Mouse (Mus musculus) frontal cortex, postnatal 25 days (tissue): ENCODE data around the gene Cmtm5.
"Not testable (repeated sequence)": the region's sequence is repeated elsewhere in the genome, so short reads cannot be mapped to it uniquely, and the experiment has no call there.

Experiments used
- DNase-seq, 2 experiments: peaks; one replicate each; pipeline ENCODE4 v3.0.0; 2022; ENCODE audit warnings: low spot score in 2 of 2

The Cmtm5 gene

DNA sequence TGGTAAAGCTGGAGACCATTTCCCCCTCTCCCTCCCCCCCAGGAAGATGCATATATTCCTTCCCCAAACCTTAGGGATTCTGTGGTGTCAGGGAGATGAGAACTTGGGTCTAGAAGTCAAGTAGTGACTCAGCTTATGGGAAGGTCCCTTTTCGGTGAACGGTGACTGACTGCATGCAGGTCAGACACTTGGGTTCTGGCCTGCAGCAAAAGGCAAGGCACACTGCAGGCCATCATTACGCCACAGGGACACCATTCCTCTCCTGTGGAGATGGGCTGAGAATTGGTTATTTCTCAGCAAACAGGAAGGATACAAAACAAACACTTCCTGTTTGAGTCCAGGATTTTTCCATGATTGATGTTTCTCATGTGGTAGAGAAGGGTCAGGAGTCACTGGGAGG lies 23.1 kb downstream of the Cmtm5 start:
- no peak for DNase-seq

DNA sequence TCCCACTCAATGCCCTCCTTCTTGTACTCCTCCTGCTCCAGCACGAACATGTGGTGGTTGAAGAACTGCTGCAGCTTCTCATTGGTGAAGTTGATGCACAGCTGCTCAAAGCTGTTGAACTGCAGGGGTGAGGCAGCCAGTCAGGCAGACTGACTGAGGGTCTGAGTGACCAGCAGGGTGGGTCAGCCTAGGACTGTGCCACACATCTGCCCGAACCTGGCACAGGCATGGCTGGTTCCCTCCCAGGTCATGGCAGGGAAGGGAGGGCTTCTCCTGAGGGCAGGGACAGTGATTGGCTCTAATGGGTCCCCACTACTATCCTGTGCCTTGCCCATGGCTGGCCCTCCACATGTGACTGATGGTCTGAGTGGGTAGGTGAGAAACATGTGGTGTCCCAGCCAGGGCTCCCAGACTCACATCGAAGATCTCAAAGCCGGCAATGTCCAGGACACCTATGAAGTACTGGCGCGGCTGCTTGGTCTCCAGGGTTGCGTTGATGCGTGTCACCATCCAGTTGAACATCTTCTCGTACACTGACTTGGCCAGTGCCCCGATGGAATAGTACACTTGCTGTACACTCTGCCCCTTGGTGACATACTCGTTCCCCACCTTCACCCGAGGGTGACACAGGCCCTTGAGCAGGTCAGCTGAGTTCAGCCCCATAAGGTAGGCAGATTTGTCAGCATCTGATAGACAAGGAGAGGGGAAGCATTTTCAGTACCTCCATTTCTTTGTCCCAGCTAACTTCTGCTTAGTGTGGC lies 24.0 kb downstream of the Cmtm5 start:
- DNase-seq = not testable (repeated sequence)

DNA sequence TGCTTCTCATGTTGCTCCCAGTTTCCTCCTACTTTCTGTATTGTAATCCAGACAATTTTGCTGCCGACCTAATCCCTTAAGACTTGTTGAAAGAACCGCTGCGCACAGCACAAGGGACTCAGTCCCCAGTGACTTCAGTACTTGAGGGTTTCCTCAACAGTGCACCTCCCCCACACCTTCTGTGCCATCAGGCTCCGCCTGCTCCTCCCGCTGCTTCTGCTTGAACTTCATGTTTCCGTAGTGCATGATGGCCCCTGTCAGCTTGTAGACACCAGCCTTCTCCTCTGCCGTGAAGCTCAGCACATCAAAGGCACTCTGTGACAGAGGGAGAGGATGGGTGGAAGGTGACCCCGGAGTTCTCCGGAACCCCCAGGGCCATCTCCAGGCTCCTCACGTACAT lies 24.7 kb downstream of the Cmtm5 start:
- no peak for DNase-seq

DNA sequence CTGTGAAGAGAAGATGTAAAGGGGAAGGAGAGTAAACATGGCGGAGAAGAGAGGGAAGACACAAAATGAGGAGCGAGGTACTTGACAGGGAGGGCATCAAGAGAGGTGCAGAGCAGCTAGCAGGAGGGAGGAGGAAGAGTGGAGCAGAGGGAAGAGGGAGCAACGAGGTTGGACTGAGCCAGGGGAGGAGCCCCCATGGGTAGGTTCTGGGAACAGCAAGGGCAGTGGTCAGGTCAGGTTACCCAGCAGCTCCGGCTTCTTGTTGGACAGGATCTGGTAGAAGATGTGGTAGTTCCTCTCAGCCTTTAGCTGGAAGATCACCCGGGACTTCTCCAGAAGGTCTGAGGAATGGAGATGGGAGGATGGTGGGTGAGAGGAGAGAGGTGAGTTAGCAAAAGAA lies 25.4 kb downstream of the Cmtm5 start:
- no peak for DNase-seq

DNA sequence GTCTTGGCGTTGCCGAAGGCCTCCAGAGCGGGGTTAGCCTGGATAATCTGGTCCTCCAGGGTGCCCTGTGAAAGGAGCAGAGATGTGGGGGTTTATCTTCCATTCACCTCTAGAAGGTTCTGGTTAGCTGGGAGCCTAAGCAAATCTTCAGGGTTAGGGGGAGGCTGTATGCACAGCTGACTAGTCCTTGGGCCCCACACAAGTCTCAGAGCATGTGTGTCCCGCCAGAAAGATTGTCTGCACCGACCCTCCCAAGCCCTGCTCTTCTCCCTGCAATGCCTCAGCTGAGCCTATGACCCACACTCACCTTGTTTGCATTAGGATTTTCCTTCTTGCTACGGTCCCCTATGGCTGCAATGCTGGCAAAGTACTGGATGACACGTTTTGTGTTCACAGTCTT lies 26.7 kb downstream of the Cmtm5 start:
- DNase-seq = no peak

DNA sequence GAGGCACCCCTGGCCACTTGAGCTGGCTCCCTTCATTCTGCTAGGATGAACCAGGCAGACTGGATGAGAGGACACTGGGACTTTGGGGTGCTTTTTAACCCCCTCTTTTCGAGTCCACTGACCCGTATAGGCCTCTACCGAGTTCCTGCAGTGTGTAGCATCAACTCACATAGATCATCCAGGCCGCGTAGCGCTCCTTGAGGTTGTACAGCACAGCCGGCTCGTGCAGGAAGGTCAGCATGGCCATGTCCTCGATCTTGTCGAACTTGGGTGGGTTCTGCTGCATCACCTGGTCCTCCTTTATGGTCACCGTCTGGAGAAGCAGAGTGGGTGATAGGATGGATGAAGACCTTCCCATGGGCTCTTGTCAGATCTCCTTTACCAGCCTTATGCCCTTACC lies 27.7 kb downstream of the Cmtm5 start:
- DNase-seq = no peak

DNA sequence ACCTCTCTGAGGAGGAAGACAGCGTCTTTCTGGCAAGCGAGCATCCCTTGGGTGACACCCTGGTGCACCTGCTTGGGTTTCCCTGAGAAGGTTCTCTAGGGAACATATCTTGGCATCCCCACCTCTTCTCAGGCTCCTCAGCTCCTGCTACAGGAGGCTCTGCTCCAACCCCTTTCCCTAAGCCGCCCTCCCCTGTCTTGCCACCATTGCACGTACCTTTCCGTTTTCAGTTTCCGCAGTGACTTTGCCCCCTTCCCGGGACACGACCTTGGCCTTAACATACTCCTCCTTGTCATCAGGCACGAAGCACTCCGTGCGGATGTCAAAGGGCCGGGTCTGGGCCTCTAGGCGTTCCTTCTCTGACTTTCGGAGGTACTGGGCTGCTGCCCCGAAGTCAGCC lies 29.0 kb downstream of the Cmtm5 start:
- no peak for DNase-seq

DNA sequence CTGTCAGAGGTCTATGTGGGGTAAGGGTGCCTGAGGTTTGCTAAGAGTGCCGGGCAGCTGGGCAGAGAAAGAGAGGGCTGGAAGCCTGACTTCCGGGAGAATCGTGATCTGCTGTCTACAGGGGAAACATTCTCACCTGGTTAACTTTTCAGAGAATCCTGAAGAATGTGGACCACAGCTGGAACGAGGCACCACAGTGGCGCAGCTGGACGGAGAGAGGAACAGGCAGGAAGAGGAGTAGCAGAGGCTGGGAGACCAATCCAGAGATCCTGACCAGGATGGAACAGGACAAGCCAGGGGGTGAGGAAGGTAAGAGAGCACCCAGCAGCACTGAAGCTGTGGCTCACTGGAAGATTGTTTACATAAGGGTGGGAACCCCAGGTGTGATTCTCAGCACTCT lies 29.6 kb downstream of the Cmtm5 start:
- no peak for DNase-seq

DNA sequence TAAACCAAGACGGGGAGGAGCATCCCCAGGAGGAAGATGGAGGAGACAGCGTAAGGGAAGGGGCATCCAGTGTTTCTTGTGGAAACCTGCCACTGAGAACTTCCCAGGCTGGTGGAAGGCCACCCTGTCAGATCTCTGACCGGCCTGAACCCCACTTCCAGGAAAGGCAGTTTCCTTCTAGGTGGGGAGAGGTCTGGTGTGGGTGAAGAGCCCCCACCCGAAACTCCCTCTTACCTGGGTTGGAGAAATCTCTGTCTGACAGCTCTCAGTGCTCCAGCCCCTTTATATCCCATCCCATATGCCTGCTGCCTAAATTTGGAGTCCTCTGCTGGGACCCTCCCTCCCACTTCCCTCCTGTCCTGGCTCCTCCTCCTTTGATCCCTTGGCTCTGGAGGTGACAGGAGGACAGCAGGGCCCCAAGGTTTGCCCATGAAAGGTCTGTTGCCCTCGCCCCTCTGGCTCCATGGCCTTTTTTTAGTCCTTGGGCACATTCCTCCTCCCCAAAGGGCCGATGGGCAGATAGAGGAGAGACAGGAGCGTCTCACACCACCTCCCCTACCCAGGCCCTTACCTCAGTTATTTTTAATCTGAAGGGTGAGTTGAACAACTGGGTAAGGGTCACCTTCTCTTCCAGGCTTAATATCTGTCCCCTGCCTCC lies 30.4 kb downstream of the Cmtm5 start, which contains the start of gene Myh6:
Myh6 (minus strand) TSS at position 608 of the 658 bp plus-strand sequence.
- no peak for DNase-seq

DNA sequence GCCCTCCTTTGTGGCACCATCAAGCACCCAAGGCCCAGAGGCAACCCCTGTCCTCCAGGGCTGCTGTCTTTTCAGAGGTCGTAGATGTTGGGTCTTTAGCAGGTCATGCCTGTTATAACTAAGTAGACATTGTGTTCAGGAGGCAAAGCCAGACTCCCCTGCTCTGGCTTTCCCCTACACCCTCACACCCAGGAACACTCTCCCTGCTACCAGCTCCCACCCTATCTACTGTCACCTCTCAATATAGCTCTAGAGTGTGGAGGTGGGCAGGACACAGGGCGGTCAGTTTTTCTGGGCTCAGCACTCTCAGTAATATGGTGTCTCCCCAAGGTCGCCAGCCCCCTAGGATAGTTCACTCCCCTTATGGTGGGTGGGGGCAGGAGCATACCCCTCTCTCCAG lies 31.8 kb downstream of the Cmtm5 start:
- DNase-seq = no peak

DNA sequence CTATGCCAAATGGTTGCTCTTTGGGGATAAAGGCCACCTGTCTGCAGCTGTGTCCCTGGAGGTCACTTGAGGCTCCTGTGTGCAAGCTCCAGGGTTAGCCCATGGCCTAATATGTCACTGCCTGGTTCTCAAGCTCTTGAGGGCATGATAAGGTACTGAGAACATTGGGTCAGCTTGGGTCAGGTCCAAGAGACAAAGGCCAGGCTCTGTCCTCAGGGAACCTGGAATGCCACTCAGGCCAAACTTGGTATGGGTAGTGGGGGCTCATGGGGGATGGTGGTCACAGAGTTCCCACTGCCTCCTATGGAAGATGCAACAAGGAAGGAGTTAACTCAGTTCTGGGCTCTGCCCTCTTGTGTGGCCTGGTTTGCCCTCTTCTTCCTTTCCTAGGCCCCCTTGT lies 32.3 kb downstream of the Cmtm5 start:
- DNase-seq = no peak

DNA sequence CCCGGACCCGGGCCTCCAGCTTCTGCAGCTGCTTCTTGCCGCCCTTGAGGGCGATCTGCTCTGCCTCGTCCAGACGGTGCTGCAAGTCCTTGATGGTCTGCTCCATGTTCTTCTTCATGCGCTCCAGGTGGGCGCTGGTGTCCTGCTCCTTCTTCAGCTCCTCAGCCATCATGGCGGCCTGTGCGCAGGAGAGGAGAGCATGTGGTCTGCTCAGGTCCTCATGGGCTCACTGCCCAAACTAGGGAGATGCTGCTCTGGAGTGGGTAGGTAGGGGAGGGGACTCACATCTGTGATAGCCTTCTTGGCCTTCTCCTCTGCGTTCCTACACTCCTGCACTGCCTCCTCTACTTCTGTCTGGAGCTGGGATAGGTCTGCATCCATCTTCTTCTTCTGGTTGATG lies 36.7 kb downstream of the Cmtm5 start:
- not testable (repeated sequence) for DNase-seq

DNA sequence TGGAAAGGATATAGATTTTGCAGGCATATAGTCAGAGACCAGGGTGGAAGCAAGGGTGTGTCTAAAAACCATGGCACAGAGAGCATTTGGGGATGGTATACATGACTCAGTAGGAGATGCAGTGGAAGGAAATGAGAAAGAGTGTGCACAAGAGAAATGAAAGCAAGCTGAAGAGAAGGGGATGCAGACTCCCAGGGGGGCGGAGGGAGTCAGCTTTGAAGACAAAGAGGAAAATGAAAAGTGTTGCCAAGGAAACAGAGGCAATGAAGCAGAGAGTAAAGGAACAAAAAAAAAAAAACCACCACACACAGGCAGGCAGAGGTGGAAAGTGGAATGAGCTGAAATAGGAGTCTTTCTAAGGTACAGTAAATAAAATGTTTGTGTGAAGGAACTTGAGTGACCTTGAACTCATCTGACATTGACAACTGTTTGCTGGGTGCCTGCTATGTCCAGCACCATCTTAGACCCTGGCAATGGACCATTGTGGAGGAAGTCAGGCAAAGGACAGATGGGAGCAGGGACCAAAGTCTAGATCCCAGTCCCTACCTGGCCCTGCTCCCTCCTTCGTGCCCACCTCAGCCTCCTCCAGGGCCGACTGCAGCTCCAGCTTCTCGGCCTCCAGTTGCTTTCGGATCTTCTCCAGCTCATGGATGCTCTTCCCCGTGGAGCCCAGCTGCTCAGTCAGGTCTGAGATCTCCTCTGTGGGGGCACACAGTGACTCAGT lies 38.2 kb downstream of the Cmtm5 start:
- DNase-seq = no peak

DNA sequence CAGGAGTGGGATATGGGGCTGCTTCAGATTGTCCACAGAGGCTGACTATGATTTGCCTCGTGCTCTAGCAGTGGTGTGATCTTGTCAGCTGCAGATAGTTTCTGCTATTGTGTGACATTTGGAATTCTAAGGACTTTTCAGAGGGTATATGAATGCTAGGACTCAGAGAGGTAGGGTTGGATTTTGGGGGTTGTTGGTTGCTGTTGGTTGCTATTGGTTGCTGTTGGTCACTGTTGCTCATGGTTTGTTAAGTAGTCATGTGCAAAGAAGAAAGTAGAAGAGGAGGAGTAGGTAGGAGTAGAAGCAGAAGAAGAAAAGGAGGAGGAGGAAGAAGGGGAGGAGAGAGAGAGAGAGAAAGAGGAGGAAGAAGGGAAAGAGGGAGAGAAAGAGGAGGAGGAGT lies 40.6 kb downstream of the Cmtm5 start, which contains the start of gene Gm17428:
Gm17428 (plus strand) TSS at position 301 of the 400 bp plus-strand sequence.
- no peak for DNase-seq

DNA sequence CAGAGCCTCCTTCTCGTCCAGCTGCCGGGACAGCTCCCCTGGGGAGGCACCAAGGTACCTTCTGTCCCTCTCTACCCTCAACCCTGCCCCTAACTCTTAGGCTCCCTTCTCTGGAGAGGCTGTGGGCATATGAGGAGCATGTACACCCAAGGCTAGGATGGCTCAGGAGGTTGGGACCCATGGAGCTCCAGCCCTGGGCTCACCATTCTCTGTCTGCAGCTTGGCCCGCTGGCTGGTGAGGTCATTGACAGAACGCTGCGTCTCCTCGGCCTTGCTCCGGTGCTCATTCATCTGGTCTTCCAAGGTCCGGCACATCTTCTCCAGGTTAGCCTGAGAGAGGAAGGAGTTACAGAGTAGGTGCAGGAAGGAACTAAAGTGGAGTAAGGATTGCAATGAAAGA lies 42.6 kb downstream of the Cmtm5 start:
- DNase-seq = no peak

DNA sequence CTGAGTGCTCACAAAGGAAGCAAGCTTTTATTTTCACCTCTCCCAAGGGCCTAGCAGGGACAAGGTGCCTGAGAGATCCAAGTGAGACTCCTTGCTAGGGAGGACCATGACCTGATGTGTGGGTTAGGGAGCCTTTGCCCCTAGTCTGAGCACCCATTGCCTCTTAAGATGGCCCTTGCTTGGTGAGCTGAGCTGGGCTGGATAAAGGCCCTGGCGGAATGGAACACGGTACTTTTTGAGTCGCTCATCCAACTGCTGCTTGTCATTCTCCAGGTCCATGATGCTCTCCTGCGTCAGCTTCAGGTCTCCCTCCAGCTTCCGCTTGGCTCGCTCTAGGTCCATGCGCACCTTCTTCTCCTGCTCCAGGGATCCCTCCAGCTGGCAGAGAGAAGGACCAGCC lies 45.9 kb downstream of the Cmtm5 start:
- no peak for DNase-seq

DNA sequence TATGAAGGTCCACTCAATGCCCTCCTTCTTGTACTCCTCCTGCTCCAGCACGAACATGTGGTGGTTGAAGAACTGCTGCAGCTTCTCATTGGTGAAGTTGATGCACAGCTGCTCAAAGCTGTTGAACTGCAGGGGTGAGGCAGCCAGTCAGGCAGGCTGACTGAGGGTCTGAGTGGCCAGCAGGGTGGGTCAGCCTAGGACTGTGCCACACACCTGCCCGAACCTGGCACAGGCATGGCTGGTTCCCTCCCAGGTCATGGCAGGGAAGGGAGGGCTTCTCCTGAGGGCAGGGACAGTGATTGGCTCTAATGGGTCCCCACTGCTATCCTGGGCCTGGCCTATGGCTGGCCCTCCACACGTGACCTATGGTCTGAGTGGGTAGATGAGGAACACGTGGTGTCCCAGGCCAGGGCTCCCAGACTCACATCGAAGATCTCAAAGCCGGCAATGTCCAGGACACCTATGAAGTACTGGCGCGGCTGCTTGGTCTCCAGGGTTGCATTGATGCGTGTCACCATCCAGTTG lies 52.4 kb downstream of the Cmtm5 start:
- DNase-seq = not testable (repeated sequence)
